Mouse (Mus musculus) thymus, adult 18-20 months (tissue): Measurements from ENCODE around the gene Slc44a1.

ENCODE experiments used
- DNase-seq, 2 experiments: peaks; one replicate each; pipeline ENCODE4 v3.0.0; 2022; ENCODE audit warnings: mixed read lengths in 2 of 2

Gene Slc44a1

GRCm38 (mm10) chr4:53440010-53440815 is at the start of gene Slc44a1:
TSS of gene Slc44a1 (plus strand) at chr4:53440413.
- peak; percentile 68 to 69 for DNase-seq

- DNase-seq, result no peak
These were observed 45.2 kb upstream of the Slc44a1 start for GRCm38 (mm10) chr4:53395002-53395401.

GRCm38 (mm10) chr4:53396623-53397192 is 43.5 kb upstream of the Slc44a1 start:
- DNase-seq, result no peak

GRCm38 (mm10) chr4:53397280-53398117 is 42.7 kb upstream of the Slc44a1 start:
- no peak for DNase-seq

- no peak for DNase-seq
These were observed 41.7 kb upstream of the Slc44a1 start for GRCm38 (mm10) chr4:53398561-53398960.

- DNase-seq, result no peak
These were observed 40.8 kb upstream of the Slc44a1 start for GRCm38 (mm10) chr4:53399428-53399827.

- DNase-seq, result no peak
These were observed 36.8 kb upstream of the Slc44a1 start for GRCm38 (mm10) chr4:53403386-53403785.

GRCm38 (mm10) chr4:53404431-53404925 is 35.7 kb upstream of the Slc44a1 start:
- DNase-seq, result no peak

GRCm38 (mm10) chr4:53406866-53407265 is 33.3 kb upstream of the Slc44a1 start:
- DNase-seq, result no peak

- no peak for DNase-seq
These were observed 31.4 kb upstream of the Slc44a1 start for GRCm38 (mm10) chr4:53408821-53409220.

GRCm38 (mm10) chr4:53409526-53410085 is 30.6 kb upstream of the Slc44a1 start:
- DNase-seq, result no peak

GRCm38 (mm10) chr4:53410752-53411151 is 29.5 kb upstream of the Slc44a1 start:
- no peak for DNase-seq

- no peak for DNase-seq
These were observed 28.0 kb upstream of the Slc44a1 start for GRCm38 (mm10) chr4:53411958-53412870.

GRCm38 (mm10) chr4:53412991-53413390 is 27.2 kb upstream of the Slc44a1 start:
- DNase-seq, result no peak

- no peak for DNase-seq
These were observed 26.0 kb upstream of the Slc44a1 start for GRCm38 (mm10) chr4:53414031-53414797.

GRCm38 (mm10) chr4:53415873-53416637 is 24.2 kb upstream of the Slc44a1 start:
- DNase-seq, result no peak

GRCm38 (mm10) chr4:53416928-53417327 is 23.3 kb upstream of the Slc44a1 start:
- DNase-seq, result no peak

- no peak for DNase-seq
These were observed 17.4 kb upstream of the Slc44a1 start for GRCm38 (mm10) chr4:53422799-53423198.

- no peak for DNase-seq
These were observed 13.1 kb upstream of the Slc44a1 start for GRCm38 (mm10) chr4:53427120-53427519.

- DNase-seq, result no peak
These were observed 9.7 kb upstream of the Slc44a1 start for GRCm38 (mm10) chr4:53430522-53430921.
